Mouse (Mus musculus): ENCODE data around the gene Pklr. TPM values are rescaled to one million over a fixed set of nuclear protein-coding genes. Genes with fewer than 3 reads are reported as not detected.

Pklr gene
- polyA plus RNA-seq, 1 experiment from 2014 or later: not detected

DNA sequence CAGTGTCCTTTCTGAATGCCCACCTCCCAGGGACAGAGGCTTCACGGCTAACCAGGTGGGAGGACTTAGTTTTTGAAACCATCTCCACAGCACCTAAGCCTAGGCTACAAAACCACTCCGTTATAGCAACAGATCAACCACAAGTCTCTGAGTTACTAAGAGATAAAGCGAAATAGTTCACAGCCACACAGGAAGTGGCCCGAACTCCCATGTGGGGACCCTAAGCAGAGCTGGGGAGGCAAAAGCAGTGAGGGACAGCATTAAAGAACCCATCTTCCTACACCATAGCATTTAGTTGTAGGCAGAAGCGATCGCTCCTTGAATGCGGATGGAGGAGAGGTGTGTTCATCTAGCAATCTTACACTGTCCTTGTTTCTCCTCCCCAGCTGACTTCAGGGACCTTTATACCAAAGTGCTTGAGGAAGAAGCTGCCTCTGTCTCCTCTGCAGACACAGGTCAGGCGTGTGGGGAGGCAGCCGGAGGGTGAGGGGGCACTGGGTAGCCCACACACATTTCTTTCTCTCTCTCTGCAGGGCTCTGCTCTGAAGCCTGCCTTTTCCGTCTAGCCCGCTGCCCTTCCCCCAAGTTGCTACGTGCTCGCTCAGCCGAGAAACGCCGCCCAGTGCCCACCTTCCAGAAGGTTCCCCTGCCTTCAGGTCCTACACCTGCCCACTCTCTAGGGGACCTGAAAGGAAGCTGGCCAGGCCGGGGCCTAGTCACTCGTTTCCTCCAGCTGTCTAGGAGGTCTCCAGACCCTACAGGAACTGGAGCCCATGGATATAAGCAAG lies 51.9 kb downstream of the Pklr start:
- Histone ChIP-seq H3K4me1 (ENCODE audit: control insufficient read depth in 2 of 2, insufficient read depth in 2 of 2, low read length in 2 of 2) (peaks cover 7 to 8% of the 10 kb centered on the region in 2 experiments), H3K9me3 (ENCODE audit: control insufficient read depth, low read length) (no peaks in the 10 kb centered on the region), H3K9ac (ENCODE audit: low read length) (no peak overlapping the region), H3K4me2 (ENCODE audit: low read length) (no peak overlapping the region), H3K27me3 (ENCODE audit: control insufficient read depth, insufficient read depth, low read length) (no peaks in the 10 kb centered on the region), H3K36me3 (ENCODE audit: control insufficient read depth, insufficient read depth, low read length) (peaks cover 15% of the 10 kb centered on the region; the same call in 1 of the 2 replicates), H3K27ac (replicated peaks in 1 of 2; ENCODE audit: control insufficient read depth in 1 of 2, insufficient read depth in 1 of 2, low read depth in 2 of 2, low read length in 2 of 2) (no peak overlapping the region), H3K4me3 (ENCODE audit: control insufficient read depth in 1 of 2, insufficient read depth in 1 of 2, low read depth in 1 of 2, low read length in 2 of 2) (no peak overlapping the region)
- 79% methylated on average over 18 of the region's 18 CpGs for WGBS
- ATAC-seq (ENCODE audit: insufficient number of reproducible peaks, insufficient read depth, low FRiP score, low read depth): no peak

DNA sequence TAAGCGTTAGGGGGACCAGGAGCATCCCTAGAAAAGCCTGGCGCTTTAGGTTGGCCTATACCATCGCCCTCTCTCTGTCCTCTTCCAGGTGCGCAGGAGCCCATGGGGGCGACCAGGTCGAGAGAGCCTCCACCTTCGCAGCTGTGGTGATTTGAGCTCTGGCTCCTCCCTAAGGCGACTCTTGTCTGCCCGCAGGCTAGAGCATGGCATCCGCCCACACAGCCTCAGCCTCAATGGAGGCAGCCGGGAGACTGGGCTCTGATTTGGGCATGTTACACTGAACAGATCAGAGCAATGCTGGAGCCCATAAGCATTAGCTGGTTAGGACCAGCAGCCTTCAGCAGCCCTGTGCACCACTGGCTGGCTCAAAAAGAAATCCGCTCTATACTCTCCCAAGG lies 52.5 kb downstream of the Pklr start:
- WGBS: 70% methylated on average over 12 of the region's 12 CpGs
- H3K4me3 ChIP-seq (ENCODE audit: control insufficient read depth in 1 of 2, insufficient read depth in 1 of 2, low read depth in 1 of 2, low read length in 2 of 2): no peak overlapping the region
- no peak overlapping the region for H3K27ac ChIP-seq (replicated peaks in 1 of 2; ENCODE audit: control insufficient read depth in 1 of 2, insufficient read depth in 1 of 2, low read depth in 2 of 2, low read length in 2 of 2)
- ATAC-seq (ENCODE audit: insufficient number of reproducible peaks, insufficient read depth, low FRiP score, low read depth): no peak
- H3K9ac ChIP-seq (ENCODE audit: low read length): no peak overlapping the region
- peaks cover 15% of the 10 kb centered on the region; the same call in 1 of the 2 replicates for H3K36me3 ChIP-seq (ENCODE audit: control insufficient read depth, insufficient read depth, low read length)
- no peaks in the 10 kb centered on the region for H3K27me3 ChIP-seq (ENCODE audit: control insufficient read depth, insufficient read depth, low read length)
- no peak overlapping the region for H3K4me2 ChIP-seq (ENCODE audit: low read length)
- H3K9me3 ChIP-seq (ENCODE audit: control insufficient read depth, low read length): no peaks in the 10 kb centered on the region
- H3K4me1 ChIP-seq (ENCODE audit: control insufficient read depth in 2 of 2, insufficient read depth in 2 of 2, low read length in 2 of 2): peaks cover 6% of the 10 kb centered on the region in 2 experiments

DNA sequence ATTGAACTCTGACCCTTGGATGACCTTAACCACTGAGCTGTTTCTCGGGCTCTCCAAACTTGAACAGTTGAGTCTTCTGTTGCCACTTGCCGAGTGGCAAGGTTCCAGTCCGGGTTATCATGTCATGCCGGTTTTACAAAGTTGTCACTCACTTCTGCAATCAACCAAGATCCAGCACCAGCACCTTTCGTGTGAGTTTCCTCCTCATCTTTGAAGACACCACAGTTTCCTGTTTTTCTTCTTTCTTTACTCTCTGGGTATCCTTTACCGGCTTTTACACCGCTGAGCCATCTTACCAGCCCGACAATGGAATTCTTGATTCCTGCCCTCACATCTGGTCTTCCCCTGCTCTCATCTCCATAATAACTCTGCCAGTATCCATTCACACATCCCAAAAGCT lies 54.5 kb downstream of the Pklr start:
- Histone ChIP-seq H3K27me3 (ENCODE audit: control insufficient read depth, insufficient read depth, low read length) (no peaks in the 10 kb centered on the region), H3K9me3 (ENCODE audit: control insufficient read depth, low read length) (no peaks in the 10 kb centered on the region), H3K36me3 (ENCODE audit: control insufficient read depth, insufficient read depth, low read length) (peaks cover 15% of the 10 kb centered on the region; the same call in 1 of the 2 replicates), H3K27ac (replicated peaks in 1 of 2; ENCODE audit: control insufficient read depth in 1 of 2, insufficient read depth in 1 of 2, low read depth in 2 of 2, low read length in 2 of 2) (no peak overlapping the region), H3K4me1 (ENCODE audit: control insufficient read depth in 2 of 2, insufficient read depth in 2 of 2, low read length in 2 of 2) (peaks cover 0 to 2% of the 10 kb centered on the region in 2 experiments; a peak in 1 of 4 replicates), H3K4me2 (ENCODE audit: low read length) (no peak overlapping the region), H3K9ac (ENCODE audit: low read length) (no peak overlapping the region), H3K4me3 (ENCODE audit: control insufficient read depth in 1 of 2, insufficient read depth in 1 of 2, low read depth in 1 of 2, low read length in 2 of 2) (no peak overlapping the region)
- WGBS: 75% methylated on average over 8 of the region's 8 CpGs
- no peak for ATAC-seq (ENCODE audit: insufficient number of reproducible peaks, insufficient read depth, low FRiP score, low read depth)

DNA sequence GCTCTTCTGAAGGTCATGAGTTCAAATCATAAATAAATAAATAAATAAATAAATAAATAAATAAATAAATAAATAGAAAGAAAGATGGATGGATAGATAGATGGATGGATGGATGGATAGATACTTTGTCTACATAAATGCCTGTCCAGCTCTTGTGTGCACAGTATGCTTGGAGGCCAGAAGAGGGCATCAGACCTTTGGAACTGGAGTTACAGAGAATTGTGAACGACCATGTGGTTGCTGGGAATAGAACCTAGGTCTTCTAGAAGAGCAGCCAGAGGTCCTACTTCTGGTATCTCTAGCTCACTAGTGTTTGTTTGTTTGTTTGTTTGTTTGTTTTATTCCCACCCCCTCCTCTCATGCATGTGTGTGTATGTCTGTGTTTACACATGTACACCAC lies 57.4 kb downstream of the Pklr start:
- peaks cover 4 to 9% of the 10 kb centered on the region in 2 experiments for H3K4me1 ChIP-seq (ENCODE audit: control insufficient read depth in 2 of 2, insufficient read depth in 2 of 2, low read length in 2 of 2)
- H3K4me2 ChIP-seq (ENCODE audit: low read length): no peak overlapping the region
- 0 out of 2 replicates have a peak, but pooled peaks cover 4% of the 10 kb centered on the region for H3K36me3 ChIP-seq (ENCODE audit: control insufficient read depth, insufficient read depth, low read length)
- no peak for ATAC-seq (ENCODE audit: insufficient number of reproducible peaks, insufficient read depth, low FRiP score, low read depth)
- no peak overlapping the region for H3K4me3 ChIP-seq (ENCODE audit: control insufficient read depth in 1 of 2, insufficient read depth in 1 of 2, low read depth in 1 of 2, low read length in 2 of 2)
- WGBS: 84% methylated on average over 1 of the region's 1 CpGs
- no peak overlapping the region for H3K9ac ChIP-seq (ENCODE audit: low read length)
- no peaks in the 10 kb centered on the region for H3K27me3 ChIP-seq (ENCODE audit: control insufficient read depth, insufficient read depth, low read length)
- H3K9me3 ChIP-seq (ENCODE audit: control insufficient read depth, low read length): no peaks in the 10 kb centered on the region
- H3K27ac ChIP-seq (replicated peaks in 1 of 2; ENCODE audit: control insufficient read depth in 1 of 2, insufficient read depth in 1 of 2, low read depth in 2 of 2, low read length in 2 of 2): no peak overlapping the region

DNA sequence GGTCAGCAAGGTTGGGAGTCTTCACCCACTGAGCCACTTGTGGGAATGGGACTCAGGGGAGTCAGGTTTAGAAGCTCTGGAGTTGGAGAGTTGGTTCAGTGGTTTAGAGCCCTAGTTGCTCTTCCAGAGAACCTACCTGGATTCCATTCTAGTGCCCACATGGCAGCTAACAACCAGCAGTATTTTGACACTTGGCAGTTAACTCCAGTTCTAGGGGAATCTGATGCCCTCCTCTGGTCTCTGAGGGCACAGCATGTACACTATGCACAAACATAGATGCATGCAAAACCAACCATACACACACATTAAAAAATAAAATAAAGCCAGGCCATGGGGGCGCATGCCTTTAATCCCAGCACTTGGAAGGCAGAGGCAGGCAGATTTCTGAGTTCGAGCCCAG lies 57.9 kb downstream of the Pklr start:
- no peak overlapping the region for H3K27ac ChIP-seq (replicated peaks in 1 of 2; ENCODE audit: control insufficient read depth in 1 of 2, insufficient read depth in 1 of 2, low read depth in 2 of 2, low read length in 2 of 2)
- H3K4me2 ChIP-seq (ENCODE audit: low read length): no peak overlapping the region
- no peak overlapping the region for H3K9ac ChIP-seq (ENCODE audit: low read length)
- H3K9me3 ChIP-seq (ENCODE audit: control insufficient read depth, low read length): no peaks in the 10 kb centered on the region
- no peaks in the 10 kb centered on the region for H3K27me3 ChIP-seq (ENCODE audit: control insufficient read depth, insufficient read depth, low read length)
- peaks cover 4 to 9% of the 10 kb centered on the region in 2 experiments for H3K4me1 ChIP-seq (ENCODE audit: control insufficient read depth in 2 of 2, insufficient read depth in 2 of 2, low read length in 2 of 2)
- H3K36me3 ChIP-seq (ENCODE audit: control insufficient read depth, insufficient read depth, low read length): no peaks in the 10 kb centered on the region
- no peak for ATAC-seq (ENCODE audit: insufficient number of reproducible peaks, insufficient read depth, low FRiP score, low read depth)
- WGBS: 87% methylated on average over 2 of the region's 2 CpGs
- H3K4me3 ChIP-seq (ENCODE audit: control insufficient read depth in 1 of 2, insufficient read depth in 1 of 2, low read depth in 1 of 2, low read length in 2 of 2): no peak overlapping the region

Other genes starting within 250 kb of the Pklr start
- 47.8 and 49.8 TPM in 2 replicates for gene Msto1, start 222.1 kb upstream of the Pklr start, polyA plus RNA-seq (2014; fragmentation: Nextera tagmentation; extraction: Ambion mirVana)
- gene Ash1l, start 185.5 kb upstream of the Pklr start, polyA plus RNA-seq (2014; fragmentation: Nextera tagmentation; extraction: Ambion mirVana): 16.8 and 17.4 TPM in 2 replicates
- 138 and 141 TPM in 2 replicates for gene Dap3, start 185.0 kb upstream of the Pklr start, polyA plus RNA-seq (2014; fragmentation: Nextera tagmentation; extraction: Ambion mirVana)
- gene Rusc1, start 42.8 kb upstream of the Pklr start, polyA plus RNA-seq (2014; fragmentation: Nextera tagmentation; extraction: Ambion mirVana): 6.8 and 7.5 TPM in 2 replicates
- not detected in 2 replicates for gene Gm43738, start 35.0 kb upstream of the Pklr start, polyA plus RNA-seq (2014; fragmentation: Nextera tagmentation; extraction: Ambion mirVana)
- gene Fdps, start 34.2 kb upstream of the Pklr start, polyA plus RNA-seq (2014; fragmentation: Nextera tagmentation; extraction: Ambion mirVana): 92.6 and 96.9 TPM in 2 replicates
- gene Hcn3, start 24.1 kb downstream of the Pklr start, polyA plus RNA-seq (2014; fragmentation: Nextera tagmentation; extraction: Ambion mirVana): 0.27 and 0.51 TPM in 2 replicates
- gene Clk2, start 28.7 kb downstream of the Pklr start, polyA plus RNA-seq (2014; fragmentation: Nextera tagmentation; extraction: Ambion mirVana): 12.4 and 13.4 TPM in 2 replicates
- 68.3 and 74.8 TPM in 2 replicates for gene Scamp3, start 41.3 kb downstream of the Pklr start, polyA plus RNA-seq (2014; fragmentation: Nextera tagmentation; extraction: Ambion mirVana)
- 9.1 and 12.8 TPM in 2 replicates for gene Fam189b, start 47.0 kb downstream of the Pklr start, polyA plus RNA-seq (2014; fragmentation: Nextera tagmentation; extraction: Ambion mirVana)
- gene Gba, start 66.8 kb downstream of the Pklr start, polyA plus RNA-seq (2014; fragmentation: Nextera tagmentation; extraction: Ambion mirVana): 33.5 and 34.0 TPM in 2 replicates
- gene Thbs3, start 79.0 kb downstream of the Pklr start, polyA plus RNA-seq (2014; fragmentation: Nextera tagmentation; extraction: Ambion mirVana): 12.9 and 14.5 TPM in 2 replicates
- gene Mtx1, start 90.9 kb downstream of the Pklr start, polyA plus RNA-seq (2014; fragmentation: Nextera tagmentation; extraction: Ambion mirVana): 93.6 and 102 TPM in 2 replicates
- 0.16 TPM in 1 of 2 replicates, not detected in the other for gene Muc1, start 92.9 kb downstream of the Pklr start, polyA plus RNA-seq (2014; fragmentation: Nextera tagmentation; extraction: Ambion mirVana)
- 216 and 239 TPM in 2 replicates for gene Krtcap2, start 109.8 kb downstream of the Pklr start, polyA plus RNA-seq (2014; fragmentation: Nextera tagmentation; extraction: Ambion mirVana)
- gene Trim46, start 110.2 kb downstream of the Pklr start, polyA plus RNA-seq (2014; fragmentation: Nextera tagmentation; extraction: Ambion mirVana): 0.85 and 0.95 TPM in 2 replicates
- gene Dpm3, start 123.2 kb downstream of the Pklr start, polyA plus RNA-seq (2014; fragmentation: Nextera tagmentation; extraction: Ambion mirVana): 92.9 and 97.9 TPM in 2 replicates
- gene Slc50a1, start 134.4 kb downstream of the Pklr start, polyA plus RNA-seq (2014; fragmentation: Nextera tagmentation; extraction: Ambion mirVana): 48.2 and 48.9 TPM in 2 replicates
- gene Efna1, start 145.0 kb downstream of the Pklr start, polyA plus RNA-seq (2014; fragmentation: Nextera tagmentation; extraction: Ambion mirVana): 38.4 and 39.7 TPM in 2 replicates
- gene Efna3, start 186.8 kb downstream of the Pklr start, polyA plus RNA-seq (2014; fragmentation: Nextera tagmentation; extraction: Ambion mirVana): 0.78 and 1.1 TPM in 2 replicates
- gene Efna4, start 201.9 kb downstream of the Pklr start, polyA plus RNA-seq (2014; fragmentation: Nextera tagmentation; extraction: Ambion mirVana): 6.0 and 6.7 TPM in 2 replicates
- 31.0 and 38.6 TPM in 2 replicates for gene Adam15, start 213.9 kb downstream of the Pklr start, polyA plus RNA-seq (2014; fragmentation: Nextera tagmentation; extraction: Ambion mirVana)
- gene Dcst2, start 225.8 kb downstream of the Pklr start, polyA plus RNA-seq (2014; fragmentation: Nextera tagmentation; extraction: Ambion mirVana): not detected in 2 replicates
- 0.16 and 0.18 TPM in 2 replicates for gene Dcst1, start 229.1 kb downstream of the Pklr start, polyA plus RNA-seq (2014; fragmentation: Nextera tagmentation; extraction: Ambion mirVana)

Measured in heart, embryonic 14.5 days (tissue).